Mouse (Mus musculus) left cerebral cortex, postnatal 4 days (tissue): ENCODE data around the gene Magi2. TPM values are rescaled to one million over a fixed set of nuclear protein-coding genes. Genes with fewer than 3 reads are reported as not detected.
A peak's percentile ranks its signal among the peaks of the same experiment; 100 is the strongest.
"Not testable (repeated sequence)": the region's sequence is repeated elsewhere in the genome, so short reads cannot be mapped to it uniquely, and the experiment has no call there.

Experiments
- DNase-seq: peaks from one replicate; pipeline ENCODE4 v3.0.0-alpha.2; 2022
- intact Hi-C: fragments of 180-260 bp; cut with DNase I; formaldehyde crosslinking; loops from one replicate; pipeline ENCODE4 v1.15.1; 2025
- total RNA-seq, 2 experiments: library from RNA; stranded (reverse); gene quantifications; 2 replicates each; pipeline ENCODE4 v1.2.3; 2021

Gene Magi2
- total RNA-seq, 2 experiments from 2014 or later: 102 to 118 TPM

DNA sequence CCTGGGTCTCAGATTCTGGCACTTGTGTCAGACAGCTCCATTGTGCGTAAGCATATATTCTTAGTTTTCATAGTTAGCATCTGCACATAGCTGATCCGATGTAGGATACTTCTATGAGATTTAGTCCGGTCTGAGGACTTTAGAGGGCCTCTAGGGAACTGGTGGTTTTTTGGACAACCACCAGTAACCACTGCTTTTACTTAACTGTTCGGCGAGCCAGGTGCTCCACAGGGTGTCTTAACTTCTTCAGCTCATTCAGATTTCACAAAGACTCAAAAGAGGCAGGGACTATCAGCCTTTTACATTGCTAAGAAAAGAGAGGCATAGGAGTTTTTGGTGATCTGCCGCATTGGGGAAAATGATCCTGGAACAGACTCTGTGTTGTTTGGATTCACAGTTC, 1453.1 kb downstream of the Magi2 start:
- intact Hi-C loops: no loop called here
- DNase-seq: no peak

DNA sequence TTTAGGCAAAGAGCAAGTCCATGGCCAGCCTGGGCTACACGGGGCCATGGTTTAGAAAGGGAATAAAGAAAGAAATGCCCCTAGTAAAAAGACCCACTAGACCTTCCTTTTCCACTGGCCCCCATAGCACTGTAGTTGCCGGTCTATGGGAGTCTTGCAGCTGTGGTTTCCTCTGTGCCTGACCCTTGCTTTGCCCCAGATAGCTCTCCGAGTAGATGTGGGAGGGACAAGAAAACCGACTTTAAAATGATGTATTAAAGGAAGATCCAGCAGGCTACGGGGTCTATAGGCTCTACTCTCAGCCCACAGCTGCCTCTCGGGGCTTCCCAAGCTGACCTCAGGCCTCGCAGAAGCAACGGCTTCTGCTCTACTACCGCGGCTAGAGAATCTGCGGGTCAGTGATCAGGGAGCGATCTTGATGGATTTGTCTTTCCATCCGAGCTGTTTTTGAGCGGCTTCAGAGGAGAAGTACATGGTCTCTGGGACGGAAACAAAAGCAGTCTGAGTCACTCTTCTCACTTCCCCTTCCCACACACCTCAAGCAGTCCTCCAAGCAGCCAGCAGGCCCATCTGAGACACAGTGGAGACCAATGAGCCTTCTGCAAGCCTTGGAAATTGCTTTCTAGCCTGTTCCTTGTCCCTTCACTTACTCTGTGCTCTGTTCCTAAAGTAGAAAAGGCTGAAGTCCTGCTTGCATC, 1454.1 kb downstream of the Magi2 start:
- intact Hi-C loops: no loop called here
- no peak for DNase-seq

DNA sequence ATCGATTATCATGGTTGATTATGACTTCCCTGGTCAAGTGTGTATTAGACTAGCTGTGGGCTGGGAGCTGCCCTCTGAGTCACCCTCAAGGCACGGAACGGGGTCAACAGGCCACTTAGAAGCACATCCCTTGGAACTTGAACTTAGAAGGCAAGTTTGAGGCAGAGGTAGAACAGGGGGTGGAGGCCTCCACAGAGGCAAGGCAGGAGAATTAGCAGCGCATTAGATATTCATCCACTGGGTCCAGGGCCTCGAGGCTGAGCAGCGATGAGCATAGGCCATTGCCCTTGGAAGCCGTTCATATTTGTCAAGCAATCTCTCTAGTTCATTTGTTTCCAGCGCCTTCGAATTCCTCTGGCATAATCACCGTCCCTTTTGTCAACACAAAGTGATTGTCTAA, 1454.8 kb downstream of the Magi2 start:
- DNase-seq: no peak
- intact Hi-C loops: no loop called here

DNA sequence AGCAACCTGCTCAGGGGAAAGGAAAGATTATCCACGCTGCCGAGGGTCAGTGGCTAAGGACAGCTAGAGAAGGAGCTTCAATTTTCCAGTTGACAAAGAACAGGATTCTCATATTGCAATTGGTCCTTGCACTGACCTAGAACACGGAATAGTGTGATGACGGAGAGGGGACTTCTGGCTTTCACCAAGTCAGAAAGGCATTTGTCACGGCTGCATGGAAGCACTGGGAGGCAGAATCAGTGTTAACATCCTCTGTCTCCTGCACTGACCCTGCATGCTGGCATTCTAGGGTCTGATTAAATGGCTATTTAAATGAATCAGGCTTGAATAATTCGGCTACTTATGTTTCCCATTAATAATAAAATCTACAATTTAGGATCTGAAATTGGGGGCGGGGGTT, 1455.4 kb downstream of the Magi2 start:
- DNase-seq: no peak
- intact Hi-C loops: no loop called here

DNA sequence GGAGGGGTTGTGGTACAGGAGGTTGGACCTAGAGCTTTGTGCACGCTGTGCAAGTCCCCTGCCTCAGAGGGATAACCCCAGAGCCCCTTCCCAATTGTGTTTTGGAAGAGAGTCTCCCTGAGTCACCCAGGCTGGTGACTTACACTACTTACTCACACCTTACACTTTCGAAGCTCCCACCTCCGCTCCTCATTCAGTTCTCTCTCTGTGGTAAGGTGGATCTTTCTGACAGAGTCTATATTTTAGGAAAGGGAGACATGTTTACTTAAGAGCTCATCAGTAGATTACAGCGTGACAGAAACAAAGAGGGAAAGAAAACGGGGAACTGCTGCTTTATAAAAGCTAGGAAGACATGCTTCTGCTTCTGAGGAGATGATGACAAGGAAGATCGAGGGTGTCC, 1457.3 kb downstream of the Magi2 start:
- no peak for DNase-seq
- intact Hi-C loops: no loop called here

DNA sequence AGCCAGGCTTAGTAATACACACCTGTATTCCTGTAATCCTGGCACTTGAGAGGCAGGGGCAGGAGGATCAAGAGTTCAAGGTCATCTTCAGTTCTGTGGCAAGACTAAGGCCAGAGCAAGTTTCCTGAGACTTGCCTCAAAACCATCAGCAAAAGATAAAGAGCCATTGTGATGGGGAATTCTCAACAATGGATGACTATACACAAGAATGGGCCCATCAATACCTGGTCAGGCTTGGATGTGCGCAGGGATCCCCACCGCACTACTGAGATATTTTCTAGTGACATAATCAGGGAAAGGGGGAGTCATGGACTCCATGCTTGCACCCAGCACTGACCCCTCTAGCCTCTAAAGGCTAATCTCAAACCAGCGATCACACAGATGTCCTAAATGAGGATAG, 1465.4 kb downstream of the Magi2 start:
- intact Hi-C loops: loop anchor here (10.0 kb wide), 1 partner anchor 1167 kb away; no protein-coding TSS in a partner anchor
- no peak for DNase-seq

DNA sequence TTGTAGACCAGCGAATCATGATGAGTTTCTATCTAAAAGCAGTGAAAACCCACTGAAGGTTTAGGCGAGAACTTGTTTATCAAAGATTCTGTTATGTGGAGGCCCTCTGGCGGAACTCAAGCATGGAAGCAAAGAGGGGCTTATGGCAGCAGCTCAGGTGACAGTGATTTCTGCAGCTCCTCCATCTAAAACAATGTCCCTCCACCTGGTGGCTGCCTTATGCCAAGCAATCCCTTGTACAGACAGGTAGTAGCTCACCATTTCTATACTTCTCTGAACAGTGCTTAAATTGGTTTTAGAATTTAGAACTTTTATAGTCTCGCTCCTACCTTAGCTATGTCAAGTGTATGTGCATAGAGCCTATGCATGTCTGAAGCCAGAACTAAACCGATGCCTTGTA, 1472.3 kb downstream of the Magi2 start:
- DNase-seq: no peak
- intact Hi-C loops: loop anchor here (10.0 kb wide), 1 partner anchor 1174 kb away; no protein-coding TSS in a partner anchor

DNA sequence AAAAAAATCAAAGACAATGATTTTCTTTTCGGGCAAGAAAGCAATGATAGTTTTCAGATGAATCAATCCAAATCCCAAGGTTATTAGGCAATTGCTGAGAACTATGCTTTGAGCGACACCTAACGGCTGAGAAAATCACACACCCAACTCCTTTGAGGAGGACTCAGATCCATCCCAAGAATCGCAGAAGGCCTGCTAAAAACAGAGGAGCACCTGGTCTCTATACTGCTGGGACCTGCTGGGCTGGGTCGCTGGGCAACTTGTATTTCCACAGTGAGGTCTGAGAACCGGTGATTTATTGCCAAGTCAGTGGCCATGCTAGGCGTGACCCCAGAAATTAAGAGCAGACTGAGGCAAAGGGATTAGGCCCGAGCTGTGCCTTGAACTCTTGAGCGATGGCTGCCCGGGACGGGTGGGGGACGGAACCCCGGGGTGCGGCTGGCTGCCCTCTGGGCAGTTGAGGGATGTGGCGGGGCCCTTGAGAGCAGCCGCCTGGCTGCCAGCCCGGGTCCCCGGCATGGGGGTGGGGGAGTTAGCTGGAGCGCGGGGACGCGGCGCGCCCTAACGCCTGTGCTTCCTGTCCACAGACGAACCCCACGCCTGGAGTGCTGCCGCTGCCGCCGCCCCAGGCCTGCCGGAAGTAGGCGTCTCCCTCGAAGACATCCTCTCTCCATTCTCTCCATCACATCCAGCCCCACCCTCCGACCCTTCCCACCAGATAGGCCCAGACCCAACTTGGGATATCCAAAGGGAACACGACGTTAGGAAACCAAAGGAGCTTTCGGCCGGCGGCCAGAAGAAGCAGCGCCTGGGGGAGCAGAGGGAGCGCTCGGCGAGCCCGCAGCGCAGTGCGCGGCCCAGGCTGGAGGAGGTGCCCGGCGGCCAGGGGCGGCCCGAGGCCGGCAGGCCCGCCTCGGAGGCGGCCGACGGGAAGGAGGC, 1474.9 kb downstream of the Magi2 start:
- peak; percentile 91 for DNase-seq

DNA sequence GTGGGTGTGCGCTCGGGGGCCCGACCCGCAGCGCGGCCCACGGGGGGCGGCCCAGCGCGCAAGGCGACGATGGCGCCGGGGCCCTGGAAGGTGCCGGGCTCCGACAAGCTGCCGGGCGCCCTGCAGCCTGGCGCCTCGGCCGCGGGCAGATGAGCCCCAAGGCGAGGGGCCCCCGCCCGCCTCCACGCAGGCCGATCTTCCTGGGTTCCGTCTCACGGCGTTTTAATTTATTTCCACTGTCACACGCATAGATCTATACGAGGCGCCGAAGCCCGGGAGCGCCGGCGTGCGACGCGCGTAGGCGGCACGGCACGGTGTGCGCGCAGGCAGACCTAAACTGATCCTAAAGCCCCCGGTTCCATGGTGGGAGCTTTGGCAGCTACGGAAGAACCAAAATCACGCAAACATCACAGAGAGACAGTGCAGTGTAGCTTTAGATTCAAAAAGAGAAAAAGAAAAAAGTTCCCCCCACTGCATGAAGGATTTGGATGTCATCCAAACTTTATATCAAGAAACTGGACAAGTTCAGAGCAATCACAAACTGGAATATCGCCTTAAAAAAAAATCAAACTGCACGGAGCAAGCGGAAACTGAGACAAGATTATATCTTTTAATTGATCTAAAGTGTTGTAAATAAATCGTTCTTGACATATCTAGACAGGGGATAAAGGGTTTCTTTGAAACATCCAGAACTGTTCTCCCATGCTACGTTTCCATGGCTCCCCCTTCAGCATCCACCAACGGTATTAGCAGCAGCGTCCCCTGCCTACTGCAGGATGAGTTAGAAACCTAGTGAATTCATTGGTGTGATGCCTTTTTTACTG, 1475.9 kb downstream of the Magi2 start:
- peak; percentile 44 for DNase-seq
- intact Hi-C loops: loop anchor here (5.0 kb wide), 1 partner anchor 795 kb away; no protein-coding TSS in a partner anchor

More for the DNA sequence above, 1474.9 kb downstream of the Magi2 start:
- intact Hi-C loops: loop anchor here (5.0 kb wide), 1 partner anchor 794 kb away; no protein-coding TSS in a partner anchor

DNA sequence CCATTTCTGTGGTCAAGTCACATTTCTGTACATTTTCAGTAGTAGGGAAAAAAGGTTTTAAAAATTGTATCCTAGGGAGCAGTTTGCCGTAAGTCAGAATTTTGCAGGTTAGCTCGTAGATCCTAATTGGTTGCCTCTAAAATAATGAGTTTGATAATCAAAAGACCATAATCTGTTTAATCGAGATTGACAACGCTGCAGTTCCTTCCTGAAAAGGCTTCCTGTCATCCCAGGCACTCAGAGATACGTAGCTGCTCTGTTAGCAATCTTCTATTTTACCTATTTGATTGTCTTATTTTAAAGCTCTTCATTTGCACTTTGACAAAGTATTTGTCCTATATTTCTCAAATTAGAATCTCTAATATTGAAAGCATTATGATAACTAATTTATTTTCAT, 1476.5 kb downstream of the Magi2 start:
- DNase-seq: no peak
- intact Hi-C loops: loop anchor here (5.0 kb wide), 1 partner anchor 796 kb away; no protein-coding TSS in a partner anchor

DNA sequence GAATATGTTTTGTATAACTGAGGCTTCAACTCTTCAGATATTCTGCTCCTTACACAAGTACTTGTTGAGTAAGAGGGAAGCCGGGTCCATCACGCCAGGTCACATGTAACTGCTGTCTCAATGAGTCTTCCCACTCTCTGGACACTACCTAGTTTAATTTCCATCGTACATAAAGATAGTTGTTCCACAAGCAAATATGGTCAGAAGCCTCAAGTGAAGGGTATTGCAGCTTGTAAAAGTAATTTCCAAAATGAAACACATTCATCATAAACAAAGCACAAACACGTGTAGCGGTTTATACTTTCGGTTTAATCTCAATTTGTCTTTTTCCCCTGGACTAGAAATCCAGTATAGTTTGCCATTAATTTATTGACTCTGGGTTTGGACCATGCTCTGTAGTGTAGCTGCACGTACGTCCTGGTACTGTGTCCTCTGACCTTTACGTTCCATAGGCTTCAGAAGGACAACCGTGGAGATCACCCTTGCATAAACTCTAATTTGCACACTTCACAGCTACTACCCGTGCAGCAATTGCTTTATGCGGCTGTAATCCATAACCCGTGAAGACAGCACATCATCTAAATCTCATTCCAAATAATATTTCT, 1477.2 kb downstream of the Magi2 start:
- no peak for DNase-seq
- intact Hi-C loops: loop anchor here (5.0 kb wide), 1 partner anchor 797 kb away; no protein-coding TSS in a partner anchor

DNA sequence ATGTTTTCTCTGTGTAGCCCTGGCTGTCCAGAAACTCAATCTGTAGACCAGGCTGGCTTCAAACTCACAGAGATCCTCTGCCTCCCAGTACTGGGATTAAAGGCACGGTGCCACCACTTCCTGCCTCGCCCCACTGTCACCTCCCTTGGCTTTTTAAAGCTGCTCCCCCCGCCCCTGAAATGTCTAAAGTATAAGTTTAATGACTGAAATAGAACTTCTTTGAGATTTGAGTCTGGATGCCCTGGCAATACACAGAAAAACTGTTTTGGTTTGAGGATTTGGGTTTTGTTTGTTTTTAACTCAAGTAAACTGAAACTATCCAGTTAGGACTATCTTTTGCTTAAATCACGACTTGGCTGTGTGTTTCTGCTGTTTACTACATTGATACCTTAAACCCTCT, 1478.0 kb downstream of the Magi2 start:
- intact Hi-C loops: loop anchor here (5.0 kb wide), 1 partner anchor 798 kb away; no protein-coding TSS in a partner anchor
- no peak for DNase-seq

DNA sequence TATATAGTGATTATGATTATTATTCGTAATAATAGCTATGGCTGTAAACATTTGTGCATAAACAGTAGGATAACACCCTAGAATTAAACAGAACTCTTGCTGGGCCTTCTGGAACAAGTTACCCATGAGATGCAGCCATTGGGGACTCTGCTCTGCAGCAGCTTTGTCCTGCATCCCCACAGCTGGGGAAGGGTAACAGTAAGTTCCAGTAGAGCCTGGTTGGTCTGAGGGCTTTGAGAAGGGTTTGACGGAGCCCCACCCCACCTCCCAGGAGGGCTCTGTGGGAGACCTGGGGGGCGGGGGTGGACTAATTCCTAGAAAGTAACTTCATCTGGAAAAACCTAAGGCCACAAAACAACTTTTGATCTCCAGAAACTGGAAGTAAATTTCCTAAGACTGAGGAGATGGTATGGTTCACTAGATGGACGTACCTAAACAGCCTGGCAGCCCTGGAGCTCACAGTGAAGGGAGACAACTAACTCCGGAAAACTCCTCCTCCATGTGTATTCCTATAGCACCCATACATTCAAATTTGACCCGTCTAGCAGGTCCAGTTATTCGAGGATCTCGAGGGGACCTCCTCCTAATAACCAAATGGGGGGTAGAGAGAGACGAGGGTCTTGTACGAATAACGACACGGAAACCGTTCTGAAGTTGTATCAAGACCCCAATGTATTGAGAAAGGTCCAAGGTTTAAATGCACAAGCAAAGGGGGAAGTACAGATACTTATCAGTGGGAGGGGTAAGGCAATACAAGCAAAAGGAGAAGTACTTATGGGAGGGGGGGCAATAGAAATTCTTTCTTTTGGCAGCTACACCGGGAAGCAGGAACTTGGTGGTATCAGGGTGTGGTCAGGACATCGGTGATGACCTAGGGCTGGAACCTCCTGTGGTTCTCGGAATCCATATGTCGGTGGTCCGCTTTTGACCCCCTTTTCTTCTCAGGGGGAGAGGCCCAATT, 1479.8 kb downstream of the Magi2 start:
- DNase-seq, intact Hi-C loops: not testable (repeated sequence)

DNA sequence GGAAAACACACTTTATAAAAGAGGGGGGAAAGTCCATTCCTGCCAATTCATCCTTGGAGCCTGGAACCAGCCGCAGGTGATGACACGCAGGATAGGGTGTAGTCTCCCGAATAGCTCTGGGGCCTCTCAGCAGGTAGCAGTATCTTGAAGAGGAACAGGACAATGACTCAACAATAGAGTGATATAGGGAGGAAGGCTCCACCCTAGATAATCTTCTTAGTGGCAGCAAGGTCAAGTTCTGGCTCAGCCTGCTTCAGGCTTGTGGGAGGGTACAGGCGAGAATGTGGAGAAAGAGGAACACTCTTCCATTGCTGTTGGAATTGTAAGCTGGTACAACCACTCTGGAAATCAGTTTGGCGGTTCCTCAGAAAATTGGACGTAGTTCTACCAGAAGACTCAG, 1484.0 kb downstream of the Magi2 start:
- DNase-seq, intact Hi-C loops: not testable (repeated sequence)

DNA sequence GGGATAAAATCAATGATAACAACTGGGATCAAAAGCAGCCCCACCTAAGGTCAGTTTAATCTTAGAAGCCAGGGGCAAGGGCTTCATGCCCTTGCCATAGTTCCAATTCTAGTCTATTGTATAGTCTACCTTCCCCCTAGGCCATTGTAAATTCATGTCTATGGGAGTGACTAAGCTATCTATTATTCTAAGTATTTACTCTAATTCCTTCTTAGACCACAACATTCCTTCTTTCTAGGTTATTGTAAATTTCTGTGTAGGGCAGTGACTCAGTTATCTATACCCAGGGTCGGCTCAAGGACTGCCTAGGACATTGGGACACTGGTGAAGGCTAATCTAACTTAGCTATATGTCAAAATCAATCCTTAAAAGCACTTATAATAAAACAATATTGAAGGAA, 1487.8 kb downstream of the Magi2 start:
- intact Hi-C loops, DNase-seq: not testable (repeated sequence)

DNA sequence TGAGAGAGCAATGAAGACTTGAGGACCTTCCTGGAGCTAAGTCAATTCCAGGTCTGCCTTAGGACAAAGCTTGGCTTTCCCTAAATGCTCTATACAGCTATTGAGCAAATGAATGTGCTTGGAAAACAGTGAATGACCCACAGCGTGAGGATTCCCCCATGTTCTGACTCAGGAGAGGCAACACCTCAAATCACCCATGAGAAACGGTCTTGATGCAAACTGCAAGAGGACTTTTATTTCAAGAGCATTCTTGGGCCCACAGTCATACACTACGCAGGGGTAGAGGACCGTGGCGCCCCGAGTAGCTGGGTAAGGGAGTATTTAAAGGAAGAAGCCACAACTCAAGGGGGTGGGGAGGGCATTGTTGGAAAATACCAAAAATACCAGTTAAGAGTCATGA, 1489.1 kb downstream of the Magi2 start:
- intact Hi-C loops, DNase-seq: not testable (repeated sequence)

DNA sequence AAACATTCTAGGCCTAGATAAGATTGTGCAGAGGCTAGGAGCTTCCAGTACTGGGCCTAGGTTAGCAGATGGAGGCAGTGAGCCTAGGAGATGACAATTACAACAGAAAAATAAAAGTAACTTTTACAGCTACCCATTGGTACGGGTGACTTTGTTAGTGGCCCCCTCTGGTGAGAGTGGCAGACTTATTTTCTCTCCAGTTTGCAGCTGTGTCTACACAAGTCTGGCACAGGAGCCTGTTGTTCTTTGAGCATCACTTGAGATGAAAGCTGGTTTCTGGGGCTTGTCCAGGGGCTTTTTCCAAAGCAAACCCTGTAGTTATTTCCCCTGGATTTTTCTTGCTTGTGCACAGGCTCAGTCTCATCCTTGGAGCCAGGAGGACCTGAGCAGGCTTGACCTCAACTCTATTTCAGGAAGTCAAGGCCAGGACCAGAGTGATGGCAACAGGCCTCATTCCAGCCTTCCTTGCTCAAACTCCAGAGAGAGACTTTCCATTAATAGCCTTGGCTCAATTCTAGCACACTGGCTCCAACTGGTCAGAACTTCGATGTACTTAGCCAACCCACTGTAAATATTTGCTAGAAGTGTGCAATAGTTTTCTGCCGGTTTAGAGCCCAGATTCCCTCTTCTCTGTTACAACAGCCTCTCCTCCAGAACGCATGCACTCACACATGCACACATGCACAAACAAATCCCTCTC, 1493.5 kb downstream of the Magi2 start:
- intact Hi-C loops: no loop called here
- no peak for DNase-seq

DNA sequence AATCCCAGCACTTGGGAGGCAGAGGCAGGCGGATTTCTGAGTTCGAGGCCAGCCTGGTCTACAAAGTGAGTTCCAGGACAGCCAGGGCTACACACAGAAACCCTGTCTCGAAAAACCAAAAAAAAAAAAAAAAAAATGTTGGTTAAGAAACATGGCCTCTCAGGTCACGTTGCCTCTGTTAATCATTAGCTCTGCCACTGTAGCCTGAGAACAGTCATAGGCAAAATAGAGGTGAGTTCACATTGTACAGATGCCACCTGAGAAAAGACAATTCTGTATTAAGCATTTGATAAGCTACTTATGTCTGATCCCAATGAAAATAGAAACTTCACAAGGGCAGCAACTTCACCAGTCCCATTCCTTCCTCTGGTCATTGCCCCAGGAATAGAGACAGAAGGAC, 1496.4 kb downstream of the Magi2 start:
- DNase-seq, intact Hi-C loops: not testable (repeated sequence)
